Comparison of ENCODE assay signal across 25 mouse cellular contexts in the genomic region with DNA sequence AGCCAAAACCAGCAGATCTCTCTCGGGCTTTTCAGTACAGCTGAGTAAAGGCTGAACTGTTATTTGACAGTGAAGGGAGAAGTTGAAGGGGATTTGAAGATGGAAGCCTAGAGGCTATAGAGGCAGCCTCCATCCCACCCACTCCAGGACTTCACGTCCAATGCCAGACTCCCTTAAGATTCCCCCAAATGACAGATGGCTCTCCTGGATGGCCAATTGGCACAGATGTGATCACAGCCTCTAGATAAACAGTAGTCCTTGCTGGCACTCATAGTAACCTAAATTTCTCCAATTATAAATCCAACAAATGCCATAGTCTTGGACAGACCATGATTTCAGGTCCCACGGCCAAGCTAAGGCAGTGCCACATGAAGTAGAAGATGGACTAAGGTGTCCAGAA.
DNase-seq lines count a peak whose midpoint lies in the region; ATAC-seq lines count a peak whose summit lies in the region.
"Had no signal": no experiment of that assay in that cellular context is flagged by ENCODE, and none has a peak within 500 bp of the region (broad histone marks: within the 10 kb centered on the region; RNA-seq: fewer than 3 reads in every experiment).

No protein-coding gene starts in this region.

- DNase-seq in cerebellum, adult 11-12 months = peak; percentile 19
- peak; percentile 17 for DNase-seq in cerebellum, adult 9-11 months
- no peak for DNase-seq in cerebellum, postnatal 36 days
- peak; percentile 39 for DNase-seq in brain, adult 2 months (ENCODE audit: low read depth, low spot score)
- peak; percentile 14 to 22 for DNase-seq in cerebellum, postnatal 25 days
- DNase-seq in forebrain, embryonic 14.5 days (ENCODE audit: low spot score) = no peak
- DNase-seq: B cell, adult 2 months; gastrocnemius, postnatal 25 days; heart, adult 18-20 months; heart, postnatal 10 days; heart, postnatal 36 days; kidney, adult 11 months; kidney, adult 8-10 months had no signal

- no peak overlapping the region for H3K27ac ChIP-seq in forebrain, embryonic 14.5 days (ENCODE audit: low read depth, low read length)
- H3K27ac ChIP-seq: forebrain, embryonic 10.5 days; forebrain, embryonic 13.5 days; heart, embryonic 15.5 days; hindbrain, embryonic 10.5 days; hindbrain, embryonic 13.5 days; intestine, embryonic 15.5 days had no signal

- H3K4me3 ChIP-seq in forebrain, embryonic 14.5 days (ENCODE audit: low read depth, low read length) = no peak overlapping the region
- H3K4me3 ChIP-seq: forebrain, embryonic 10.5 days; forebrain, embryonic 13.5 days; heart, embryonic 12.5 days; heart, embryonic 15.5 days; hindbrain, embryonic 10.5 days; hindbrain, embryonic 13.5 days; intestine, embryonic 15.5 days had no signal

- H3K9ac ChIP-seq in forebrain, embryonic 14.5 days (ENCODE audit: low read length) = no peak overlapping the region
- H3K9ac ChIP-seq: forebrain, embryonic 13.5 days; heart, embryonic 12.5 days; heart, embryonic 15.5 days; hindbrain, embryonic 13.5 days; intestine, embryonic 15.5 days had no signal

- H3K4me2 ChIP-seq in forebrain, embryonic 14.5 days (ENCODE audit: low read length) = no peak overlapping the region
- H3K4me2 ChIP-seq: forebrain, embryonic 13.5 days; heart, embryonic 12.5 days; heart, embryonic 15.5 days; hindbrain, embryonic 13.5 days; intestine, embryonic 15.5 days had no signal

- no peak for ATAC-seq in cerebellum, adult (ENCODE audit: insufficient number of reproducible peaks, low FRiP score, low TSS enrichment)
- no peak for ATAC-seq in forebrain, embryonic 14.5 days
- ATAC-seq: forebrain, embryonic 13.5 days; hindbrain, embryonic 16.5 days; intestine, embryonic 15.5 days; Patski had no signal

- no peaks in the 10 kb centered on the region for H3K27me3 ChIP-seq in forebrain, embryonic 14.5 days (replicated peaks; ENCODE audit: control insufficient read depth, insufficient read depth, low read length)
- H3K27me3 ChIP-seq: CH12.LX; forebrain, embryonic 13.5 days; heart, embryonic 12.5 days; heart, embryonic 15.5 days; hindbrain, embryonic 13.5 days; intestine, embryonic 15.5 days had no signal

- H3K36me3 ChIP-seq in forebrain, embryonic 14.5 days (ENCODE audit: control insufficient read depth, insufficient read depth, low read length) = no peaks in the 10 kb centered on the region
- H3K36me3 ChIP-seq: forebrain, embryonic 10.5 days; G1E; heart, embryonic 12.5 days; heart, embryonic 15.5 days; hindbrain, embryonic 10.5 days; hindbrain, embryonic 13.5 days; intestine, embryonic 15.5 days had no signal

- H3K9me3 ChIP-seq in forebrain, embryonic 14.5 days (replicated peaks; ENCODE audit: control insufficient read depth, low read length) = no peaks in the 10 kb centered on the region
- H3K9me3 ChIP-seq: forebrain, embryonic 10.5 days; forebrain, embryonic 13.5 days; heart, embryonic 12.5 days; heart, embryonic 15.5 days; hindbrain, embryonic 10.5 days; hindbrain, embryonic 13.5 days; intestine, embryonic 15.5 days had no signal

- 92% methylated on average over 3 of the region's 3 CpGs for WGBS in forebrain, embryonic 14.5 days

- no peaks in the 10 kb centered on the region for H3K4me1 ChIP-seq in forebrain, embryonic 14.5 days (ENCODE audit: control insufficient read depth, insufficient read depth, low read length)
- H3K4me1 ChIP-seq: forebrain, embryonic 10.5 days; forebrain, embryonic 13.5 days; heart, embryonic 12.5 days; heart, embryonic 15.5 days; hindbrain, embryonic 10.5 days; hindbrain, embryonic 13.5 days; intestine, embryonic 15.5 days had no signal

Comparison
In these comparisons a context has a peak if more than half of its experiments do, and no peak if none do; other contexts are left out.
1. DNase-seq: peak in cerebellum, adult 11-12 months (single experiment), cerebellum, adult 9-11 months (single experiment), brain, adult 2 months (single experiment) and cerebellum, postnatal 25 days (2 of 2); none in cerebellum, postnatal 36 days (0 of 2) and forebrain, embryonic 14.5 days (single experiment).